Mouse (Mus musculus) hindbrain, embryonic 14.5 days (tissue): ENCODE measurements at regions not wholly inside any gene's neighbourhood (a gene's known extent, or its start where the extent isn't known, plus 50 kb on each side); places are given as distances from the start of the nearest gene placed in this dataset.

Experiments used
- ATAC-seq: fragments of 200-750 bp; cut with Nextera tagmentation; 2 replicates; pipeline ENCODE4 v1.8.0; 2017; ENCODE audit warnings: moderate number of reproducible peaks, mild to moderate bottlenecking, moderate TSS enrichment, moderate library complexity; ENCODE audit not compliant: low FRiP score
- DNase-seq: peaks from one replicate; pipeline ENCODE4 v3.0.0-alpha.2; 2015; ENCODE audit warnings: low spot score
- H3K27ac ChIP-seq: fragments of 300-500 bp; sonication (generic); 2 replicates; pipeline ENCODE4 v1.5.1; 2014; ENCODE audit warnings: mild to moderate bottlenecking, moderate library complexity
- H3K27me3 ChIP-seq: fragments of 300-500 bp; sonication (generic); 2 replicates; pipeline ENCODE4 v1.6.1; 2014; ENCODE audit warnings: mild to moderate bottlenecking, low read length, mixed read lengths; ENCODE audit not compliant: control insufficient read depth, insufficient read depth
- H3K36me3 ChIP-seq: fragments of 300-500 bp; sonication (generic); replicated peaks from 2 replicates; pipeline ENCODE4 v1.6.1; 2014; ENCODE audit not compliant: control insufficient read depth, insufficient read depth
- H3K4me1 ChIP-seq: fragments of 300-500 bp; sonication (generic); replicated peaks from 2 replicates; pipeline ENCODE4 v1.6.1; 2014; ENCODE audit warnings: antibody characterized with exemption, low read length, mixed read lengths; ENCODE audit not compliant: control insufficient read depth, insufficient read depth
- H3K4me2 ChIP-seq: fragments of 300-500 bp; sonication (generic); replicated peaks from 2 replicates; pipeline ENCODE4 v1.6.1; 2014; ENCODE audit warnings: mild to moderate bottlenecking, moderate library complexity
- H3K4me3 ChIP-seq: fragments of 300-500 bp; sonication (generic); replicated peaks from 2 replicates; pipeline ENCODE4 v1.5.1; 2014; ENCODE audit warnings: mild to moderate bottlenecking, low read length
- H3K9ac ChIP-seq: fragments of 300-500 bp; sonication (generic); 2 replicates; pipeline ENCODE4 v1.6.1; 2014
- H3K9me3 ChIP-seq: fragments of 300-500 bp; sonication (generic); 2 replicates; pipeline ENCODE4 v1.6.1; 2016; ENCODE audit warnings: low read length; ENCODE audit not compliant: control insufficient read depth
- WGBS: fragments of 180-500 bp; shearing (Covaris S2); extraction: QIAGEN DNeasy Blood & Tissue Kit; methylation state at CpG from one replicate; pipeline ENCODE4 v1.1.7; 2014; 5-methylcytosine and 5-hydroxymethylcytosine counted together

DNA sequence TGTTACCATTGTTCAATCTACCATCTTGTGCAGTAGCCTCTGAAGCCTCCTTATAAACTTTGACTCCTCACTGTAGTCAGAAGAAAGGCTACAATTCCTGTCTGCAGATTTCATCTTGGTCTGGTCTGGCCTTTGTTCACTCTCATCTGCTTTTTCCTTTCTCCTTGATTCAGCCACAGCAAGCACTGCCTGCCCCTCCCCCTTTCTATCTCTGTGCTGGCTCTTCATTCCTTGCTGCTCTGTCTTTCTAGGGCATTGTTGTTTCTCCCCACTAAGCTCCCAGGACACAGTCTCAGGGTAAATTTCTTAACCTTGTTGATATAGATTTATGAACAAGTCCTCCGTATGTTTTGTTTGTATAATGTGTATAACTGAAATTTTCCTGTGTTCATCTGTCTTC lies 62.3 kb upstream of the Gprin3 start:
- Histone ChIP-seq H3K36me3 (no peaks in the 10 kb centered on the region), H3K4me3 (no peak overlapping the region), H3K4me2 (no peak overlapping the region), H3K9me3 (no peaks in the 10 kb centered on the region), H3K27me3 (no peaks in the 10 kb centered on the region), H3K27ac (0 out of 2 replicates have a peak overlapping the region, but pooled peaks have one; percentile 14), H3K9ac (no peak overlapping the region), H3K4me1 (no peaks in the 10 kb centered on the region)
- ATAC-seq (no peak), DNase-seq (peak; percentile 16)
- whole genome bisulfite sequencing: 69% methylated on average over 1 of the region's 1 CpGs

DNA sequence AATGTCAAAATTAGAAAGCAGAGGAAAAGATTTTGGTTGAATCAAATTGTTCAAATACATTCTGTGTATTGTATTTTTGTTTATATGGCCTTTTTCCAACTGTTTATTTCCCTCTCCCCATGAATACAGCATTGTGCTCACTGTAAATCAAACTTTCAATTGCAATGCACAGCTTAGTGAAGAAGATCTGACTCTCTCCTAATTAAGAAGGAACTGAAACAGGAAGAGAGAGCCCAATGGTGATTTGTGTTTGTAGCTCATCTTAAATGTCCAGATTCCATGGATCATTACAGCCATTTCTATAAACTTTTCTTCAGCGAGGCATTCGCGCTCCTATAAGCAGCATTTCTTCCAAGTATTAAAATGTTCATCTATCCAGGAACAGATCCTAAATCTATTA lies 57.9 kb upstream of the Gprin3 start:
- Histone ChIP-seq H3K4me2 (no peak overlapping the region), H3K27me3 (no peaks in the 10 kb centered on the region), H3K4me3 (no peak overlapping the region), H3K36me3 (no peaks in the 10 kb centered on the region), H3K9ac (no peak overlapping the region), H3K27ac (no peak overlapping the region), H3K4me1 (no peaks in the 10 kb centered on the region), H3K9me3 (no peaks in the 10 kb centered on the region)
- WGBS: 91% methylated on average over 3 of the region's 3 CpGs
- DNase-seq (peak; percentile 12), ATAC-seq (no peak)

DNA sequence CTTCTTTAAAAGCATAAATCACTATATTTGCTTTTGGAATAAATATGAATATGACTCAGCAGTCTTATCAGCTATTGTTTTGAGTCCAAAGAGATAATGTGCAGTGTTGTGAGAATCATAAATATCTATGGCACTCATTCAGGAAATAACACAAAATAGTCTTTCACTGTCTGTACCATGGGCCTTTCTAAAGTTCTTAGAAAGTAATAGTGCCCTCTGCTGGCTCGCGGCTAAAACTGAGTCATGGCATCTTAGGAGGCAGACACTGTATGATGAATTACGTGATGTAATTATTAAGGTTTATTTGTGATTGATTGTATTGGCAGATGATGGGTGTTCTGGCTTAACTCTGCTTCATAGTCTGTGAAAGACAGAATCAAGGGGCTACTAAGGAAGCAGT lies 57.5 kb upstream of the Gprin3 start:
- H3K4me3 ChIP-seq: no peak overlapping the region
- H3K27ac ChIP-seq: no peak overlapping the region
- H3K9ac ChIP-seq: no peak overlapping the region
- H3K9me3 ChIP-seq: no peaks in the 10 kb centered on the region
- no peaks in the 10 kb centered on the region for H3K4me1 ChIP-seq
- no peaks in the 10 kb centered on the region for H3K36me3 ChIP-seq
- no peaks in the 10 kb centered on the region for H3K27me3 ChIP-seq
- ATAC-seq (peak; percentile 64; the same call in 1 of the 2 replicates), DNase-seq (peak; percentile 78)
- WGBS: 14% methylated on average over 3 of the region's 3 CpGs
- no peak overlapping the region for H3K4me2 ChIP-seq
